ENCODE assay signal across 1 mouse cellular context in the genomic region with DNA sequence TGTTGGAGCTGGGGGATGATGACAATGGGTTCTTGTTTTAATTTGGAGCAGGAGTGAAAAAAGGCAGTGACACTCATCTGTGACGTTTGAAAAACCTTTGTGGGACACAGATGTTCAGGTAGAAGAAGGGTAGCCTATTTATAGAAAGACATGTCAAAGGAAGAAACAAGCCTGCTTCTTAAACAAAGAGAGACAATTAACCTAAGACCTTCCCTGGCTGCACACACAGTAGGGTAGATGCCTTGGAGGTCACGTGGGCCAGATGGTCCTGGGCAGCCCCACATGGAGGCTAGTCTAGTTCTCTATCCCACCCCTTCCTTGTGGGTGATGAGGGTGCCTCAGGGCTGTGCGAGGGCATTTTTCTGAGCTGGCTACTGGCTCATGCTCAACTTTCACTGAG.
TF ChIP-seq lines count a peak whose summit lies in the region.

No protein-coding gene starts in this region.

TF ChIP-seq in CH12.LX, 34 proteins besides CTCF, POLR2A, EP300 and RAD21 (continued from another document):
- TF ChIP-seq KAT2A (IDR thresholded peaks at IDR 0.05; ENCODE audit: insufficient replicate concordance, low read length) = no peak
- TF ChIP-seq MAZ (IDR thresholded peaks at IDR 0.05; ENCODE audit: low read depth, low read length) = no peak
- peak; percentile 40; the same call in 1 of the 2 replicates for TF ChIP-seq MAX (IDR thresholded peaks at IDR 0.05; ENCODE audit: low read length)
- TF ChIP-seq ZKSCAN1 (IDR thresholded peaks at IDR 0.05; ENCODE audit: borderline replicate concordance, low read depth, low read length) = no peak
- TF ChIP-seq UBTF (IDR thresholded peaks at IDR 0.05; ENCODE audit: low read depth, low read length) = no peak
- TF ChIP-seq MXI1 (IDR thresholded peaks at IDR 0.05; ENCODE audit: low read depth, low read length) = no peak
- no peak for TF ChIP-seq PAX5 (IDR thresholded peaks at IDR 0.05; ENCODE audit: low read length)
- TF ChIP-seq ELF1 (IDR thresholded peaks at IDR 0.05; ENCODE audit: low read depth, low read length) = no peak
- TF ChIP-seq JUND (conservative IDR thresholded peaks at IDR 0.05; ENCODE audit: low read depth, low read length) = no peak
- no peak for TF ChIP-seq TBP (conservative IDR thresholded peaks at IDR 0.05; ENCODE audit: low read depth, low read length)
- TF ChIP-seq HCFC1 (IDR thresholded peaks at IDR 0.05; ENCODE audit: low read depth, low read length) = no peak
- peak; percentile 75 for TF ChIP-seq USF1 (IDR thresholded peaks at IDR 0.05; ENCODE audit: low read depth, low read length)
- peak; percentile 62 for TF ChIP-seq BHLHE40 (IDR thresholded peaks at IDR 0.05; ENCODE audit: low read depth, low read length)
- peak; percentile 69; the same call in 1 of the 2 replicates for TF ChIP-seq MEF2A (IDR thresholded peaks at IDR 0.05; ENCODE audit: borderline replicate concordance, low read depth, low read length)
TF ChIP-seq in CH12.LX: peak in this region for 6.
